Mouse (Mus musculus) G1E-ER4 (cell line): ENCODE data around the gene Atf4. TPM values are rescaled to one million over a fixed set of nuclear protein-coding genes. Genes with fewer than 3 reads are reported as not detected.

Experiments used
- GATA1 ChIP-seq: IDR thresholded peaks from one replicate; pipeline ENCODE4 v1.8.0; 2012; ENCODE audit warnings: low read length, inconsistent platforms
- polyA plus RNA-seq: library from polyadenylated mRNA; stranded (reverse); fragments of >175 nt; gene quantifications from 2 replicates; pipeline ENCODE4 v1.2.3, GENCODE M21; 2012

Gene Atf4
- polyA plus RNA-seq, 1 experiment, result 131 TPM

GRCm38 (mm10) chr15:80303779-80304178 is 48.8 kb downstream of the Atf4 start:
- no peak for TF ChIP-seq GATA1

GRCm38 (mm10) chr15:80304188-80304587 is 49.2 kb downstream of the Atf4 start:
- no peak for TF ChIP-seq GATA1

GRCm38 (mm10) chr15:80306146-80306545 is 51.2 kb downstream of the Atf4 start:
- no peak for TF ChIP-seq GATA1

Other genes with a start within 250 kb of the Atf4 start
- not detected in 2 replicates for gene Pdgfb, start 240.2 kb upstream of the Atf4 start, polyA plus RNA-seq
- 81.9 and 94.8 TPM in 2 replicates for gene Syngr1, start 163.8 kb upstream of the Atf4 start, polyA plus RNA-seq
- 41.0 and 159 TPM in 2 replicates for gene Rpl3, start 163.3 kb upstream of the Atf4 start, polyA plus RNA-seq
- 14.2 and 21.9 TPM in 2 replicates for gene Tab1, start 122.1 kb upstream of the Atf4 start, polyA plus RNA-seq
- not detected in 2 replicates for gene Mgat3, start 81.5 kb upstream of the Atf4 start, polyA plus RNA-seq
- 14.4 and 32.6 TPM in 2 replicates for gene Mief1, start 21.2 kb upstream of the Atf4 start, polyA plus RNA-seq
- not detected in 2 replicates for gene AC140267.1, start 19.3 kb upstream of the Atf4 start, polyA plus RNA-seq
- 72.6 and 92.5 TPM in 2 replicates for gene Rps19bp1, start 9.1 kb downstream of the Atf4 start, polyA plus RNA-seq
- not detected in 2 replicates for gene Cacna1i, start 32.1 kb downstream of the Atf4 start, polyA plus RNA-seq